ENCODE assay signal across 9 mouse cellular contexts in genomic region chr15:99972989-99973911, GRCm38 (mm10). TPM values are rescaled to one million over a fixed set of nuclear protein-coding genes. Genes with fewer than 3 reads are reported as not detected.
A peak's percentile ranks its signal among the peaks of the same experiment; 100 is the strongest.
DNase-seq lines count a peak whose midpoint lies in the region; TF ChIP-seq lines count a peak whose summit lies in the region.
"Had no signal": no experiment of that assay in that cellular context is flagged by ENCODE, and none has a peak within 500 bp of the region (broad histone marks: within the 10 kb centered on the region; RNA-seq: fewer than 3 reads in every experiment).

No protein-coding gene starts in this region.

- peak overlapping the region; percentile 99 for H3K9ac ChIP-seq in ES-E14 (ENCODE audit: insufficient read depth, low read depth, low read length, poor library complexity, severe bottlenecking)

- H3K9me3 ChIP-seq in ES-E14 (ENCODE audit: control insufficient read depth, insufficient read depth, low read depth, low read length) = no peaks in the 10 kb centered on the region

- no peaks in the 10 kb centered on the region for H3K36me3 ChIP-seq in ES-E14 (ENCODE audit: control insufficient read depth, insufficient read depth, low read length, poor library complexity, severe bottlenecking)

- H3K4me1 ChIP-seq in ES-E14 (ENCODE audit: control insufficient read depth in 2 of 2, insufficient read depth in 2 of 2, low read length in 2 of 2, poor library complexity in 1 of 2) = peaks cover 2 to 9% of the 10 kb centered on the region in 2 experiments; a peak in 3 of 4 replicates
- no peaks in the 10 kb centered on the region; the same call in 1 of the 2 replicates for H3K4me1 ChIP-seq in embryonic fibroblast, embryonic 13.5 days (ENCODE audit: control insufficient read depth, insufficient read depth, low read length)

- peak; percentile 79 for DNase-seq in ES-E14 (ENCODE audit: low read depth, low spot score)
- DNase-seq in adrenal gland, postnatal 36 days = peak; percentile 65 to 80
- peak; percentile 79 for DNase-seq in heart, postnatal 4 days
- DNase-seq in layer of hippocampus, adult 18-20 months (ENCODE audit: low spot score in 2 of 2) = peak; percentile 8 to 34
- peak; percentile 20 for DNase-seq in lung, postnatal 25 days (ENCODE audit: low spot score)
- DNase-seq in retina, embryonic 14.5 days (ENCODE audit: low spot score) = peak; percentile 74
- DNase-seq in urinary bladder, postnatal 4 days (ENCODE audit: low spot score in 2 of 2) = peak; percentile 21 to 70

- TF ChIP-seq POLR2A in embryonic fibroblast, embryonic 13.5 days (IDR thresholded peaks at IDR 0.05; ENCODE audit: low read depth, low read length) = no peak

- peak overlapping the region; percentile 97 for H3K27ac ChIP-seq in ES-E14 (ENCODE audit: insufficient read depth, low read depth, low read length, poor library complexity, severe bottlenecking)
- H3K27ac ChIP-seq in embryonic fibroblast, embryonic 13.5 days (ENCODE audit: insufficient read depth, low read length) = peak overlapping the region; percentile 86

- H3K4me3 ChIP-seq in ES-E14 (ENCODE audit: insufficient read depth in 1 of 2, low read depth in 1 of 2, low read length in 2 of 2, poor library complexity in 1 of 2, severe bottlenecking in 1 of 2) = peak overlapping the region; percentile 77 to 98
- peak overlapping the region; percentile 77 for H3K4me3 ChIP-seq in embryonic fibroblast, embryonic 13.5 days (ENCODE audit: insufficient read depth, low read length)

- in situ Hi-C loops in ES-E14 (cut with MboI; ENCODE audit: low sequenced_read_pairs in 2 of 2, unreplicated experiment in 2 of 2) = no loop called here

- no peak for TF ChIP-seq CTCF in embryonic fibroblast, embryonic 13.5 days (IDR thresholded peaks at IDR 0.05; ENCODE audit: borderline replicate concordance, insufficient read depth, low read length)

TF ChIP-seq in ES-E14, 5 proteins besides CTCF, POLR2A, EP300 and RAD21:
- TF ChIP-seq HCFC1 (IDR thresholded peaks at IDR 0.05; ENCODE audit: borderline replicate concordance, insufficient read depth, low read length) (no peak), MAFK (IDR thresholded peaks at IDR 0.05; ENCODE audit: insufficient read depth, low read depth, low read length) (no peak), ZNF384 (IDR thresholded peaks at IDR 0.05; ENCODE audit: low read depth, low read length) (peak; percentile 89), ZC3H11A (IDR thresholded peaks at IDR 0.05; ENCODE audit: borderline replicate concordance, low read depth, low read length) (no peak), CHD2 (IDR thresholded peaks at IDR 0.05; ENCODE audit: low read depth, low read length) (no peak)

RNA-seq across cellular contexts. Expression of gene Larp4, which starts 3.4 kb away (rescaled TPM):
- 283 and 304 TPM in 2 replicates for total RNA-seq in ES-E14 (2012; rRNA removed)
- 10 to 100 TPM; 85.8 to 91.6 TPM for total RNA-seq in adrenal gland, postnatal 36 days (2021)
- 50.3 and 61.0 TPM in 2 replicates for polyA plus RNA-seq in embryonic fibroblast, embryonic 13.5 days (2011; ENCODE audit: insufficient read length, low read depth, missing spikeins)
- total RNA-seq in heart, postnatal 4 days (2021) = 10 to 100 TPM; 76.4 to 85.7 TPM
- total RNA-seq in layer of hippocampus, adult 18-20 months (2021) = 10 to 100 TPM; 49.3 to 54.0 TPM

RNA-seq across cellular contexts. Expression of gene Fam186a, which starts 6.4 kb away (rescaled TPM):
- 0.05 and 0.13 TPM in 2 replicates for total RNA-seq in ES-E14 (2012; rRNA removed)
- under 1 TPM; 0.13 to 0.23 TPM for total RNA-seq in adrenal gland, postnatal 36 days (2021)
- polyA plus RNA-seq in embryonic fibroblast, embryonic 13.5 days (2011; ENCODE audit: insufficient read length, low read depth, missing spikeins) = not detected in 2 replicates
- total RNA-seq in heart, postnatal 4 days (2021) = under 1 TPM; 0.14 to 0.16 TPM
- total RNA-seq in layer of hippocampus, adult 18-20 months (2021) = under 1 TPM in 1 of 2 experiments, not detected in 1; 0.20 TPM
- total RNA-seq: left cerebral cortex, postnatal 14 days had no signal

Comparison
In these comparisons a context has a peak if more than half of its experiments do, and no peak if none do; other contexts are left out.
1. Peak in every context shown above with its lines: DNase-seq, H3K4me3 ChIP-seq and H3K27ac ChIP-seq.
2. DNase-seq: peak in every context shown above with its lines; median percentile 79 in ES-E14; 79 in heart, postnatal 4 days; 74 in retina, embryonic 14.5 days; 72 in adrenal gland, postnatal 36 days; 46 in urinary bladder, postnatal 4 days; 21 in layer of hippocampus, adult 18-20 months; 20 in lung, postnatal 25 days.